Mouse (Mus musculus) midbrain, embryonic 12.5 days (tissue): ENCODE data around the gene Wdr47. TPM values are rescaled to one million over a fixed set of nuclear protein-coding genes. Genes with fewer than 3 reads are reported as not detected.
"Not testable (repeated sequence)": the region's sequence is repeated elsewhere in the genome, so short reads cannot be mapped to it uniquely, and the experiment has no call there.

Experiments used
- ATAC-seq: fragments of 200-750 bp; cut with Nextera tagmentation; 2 replicates; pipeline ENCODE4 v1.8.0; 2017; ENCODE audit warnings: low read depth, moderate TSS enrichment, moderate library complexity; ENCODE audit not compliant: low FRiP score
- H3K27ac ChIP-seq: fragments of 300-500 bp; sonication (generic); replicated peaks from 2 replicates; pipeline ENCODE4 v1.5.1; 2016; ENCODE audit warnings: mild to moderate bottlenecking
- H3K27me3 ChIP-seq: fragments of 300-500 bp; sonication (generic); 2 replicates; pipeline ENCODE4 v1.6.1; 2016; ENCODE audit warnings: mild to moderate bottlenecking
- H3K36me3 ChIP-seq: fragments of 300-500 bp; sonication (generic); 2 replicates; pipeline ENCODE4 v1.6.1; 2016
- H3K4me1 ChIP-seq: fragments of 300-500 bp; sonication (generic); 2 replicates; pipeline ENCODE4 v1.6.1; 2016
- H3K4me2 ChIP-seq: fragments of 300-500 bp; sonication (generic); replicated peaks from 2 replicates; pipeline ENCODE4 v1.6.1; 2016; ENCODE audit warnings: mild to moderate bottlenecking, moderate library complexity
- H3K4me3 ChIP-seq: fragments of 300-500 bp; sonication (generic); 2 replicates; pipeline ENCODE4 v1.5.1; 2016; ENCODE audit warnings: mild to moderate bottlenecking
- H3K9ac ChIP-seq: fragments of 300-500 bp; sonication (generic); replicated peaks from 2 replicates; pipeline ENCODE4 v1.6.1; 2016; ENCODE audit warnings: mild to moderate bottlenecking, moderate library complexity
- H3K9me3 ChIP-seq: fragments of 300-500 bp; sonication (generic); 2 replicates; pipeline ENCODE4 v1.6.1; 2016; ENCODE audit warnings: mild to moderate bottlenecking
- WGBS: fragments of 180-500 bp; shearing (Covaris S2); methylation state at CpG from one replicate; pipeline ENCODE4 v1.1.7; 2016; 5-methylcytosine and 5-hydroxymethylcytosine counted together
- polyA plus RNA-seq: library from polyadenylated mRNA; unstranded; fragments of >200 nt; fragmentation: Nextera tagmentation; extraction: Ambion mirVana; gene quantifications from 2 replicates; pipeline ENCODE4 v1.2.1, GENCODE M21; 2016

Gene Wdr47
- polyA plus RNA-seq, 1 experiment from 2014 or later, result 67.8 TPM

DNA sequence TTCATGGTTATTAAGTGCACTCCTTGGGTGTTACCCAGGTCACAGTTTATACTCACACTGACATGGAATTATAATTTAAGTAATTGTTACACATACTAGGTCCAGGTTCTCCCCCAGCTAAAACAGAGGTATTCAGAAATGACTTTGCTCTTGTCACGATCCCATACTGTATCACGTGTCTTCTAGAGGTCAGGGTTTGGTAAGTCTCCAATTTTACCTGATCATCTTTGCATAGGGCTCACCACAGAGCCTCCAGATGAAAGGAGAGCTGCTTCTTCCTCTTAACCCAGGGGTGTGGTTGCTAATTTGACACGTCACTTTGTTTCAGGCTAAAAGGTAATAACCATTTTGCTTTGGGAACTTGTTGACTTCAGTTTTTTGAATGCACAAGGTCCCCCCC, 53.8 kb downstream of the Wdr47 start:
- H3K27me3 ChIP-seq, result no peaks in the 10 kb centered on the region
- H3K9ac ChIP-seq, result no peak overlapping the region
- H3K4me1 ChIP-seq, result no peaks in the 10 kb centered on the region
- H3K4me3 ChIP-seq, result no peak overlapping the region
- WGBS, result 93% methylated on average over 3 of the region's 3 CpGs
- no peak for ATAC-seq
- H3K4me2 ChIP-seq, result no peak overlapping the region
- H3K27ac ChIP-seq, result no peak overlapping the region
- H3K9me3 ChIP-seq, result no peaks in the 10 kb centered on the region
- H3K36me3 ChIP-seq, result peaks cover 47% of the 10 kb centered on the region

DNA sequence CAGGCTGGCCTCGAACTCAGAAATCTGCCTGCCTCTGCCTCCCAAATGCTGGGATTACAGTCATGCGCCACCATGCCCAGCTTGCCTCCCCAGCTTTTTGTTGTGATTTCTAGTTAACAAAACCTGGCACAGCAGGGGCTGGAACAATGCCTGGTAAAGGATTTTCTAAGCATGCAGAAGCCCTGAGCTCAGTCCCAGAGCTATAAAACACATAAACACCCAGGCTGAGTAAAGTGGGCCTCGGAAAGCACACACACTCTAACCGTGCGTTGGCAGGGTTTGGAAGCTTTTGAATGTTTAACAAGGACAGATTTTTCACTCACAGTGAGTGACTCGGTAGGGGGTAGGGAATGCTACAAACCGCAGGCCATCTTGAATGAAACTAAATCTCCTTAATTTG, 55.0 kb downstream of the Wdr47 start:
- Histone ChIP-seq H3K9ac (no peak overlapping the region), H3K4me2 (no peak overlapping the region), H3K4me1 (no peaks in the 10 kb centered on the region), H3K27ac (no peak overlapping the region), H3K9me3 (no peaks in the 10 kb centered on the region), H3K36me3 (peaks cover 40% of the 10 kb centered on the region), H3K4me3 (no peak overlapping the region), H3K27me3 (no peaks in the 10 kb centered on the region)
- ATAC-seq, result no peak
- 48% methylated on average over 7 of the region's 7 CpGs for WGBS

DNA sequence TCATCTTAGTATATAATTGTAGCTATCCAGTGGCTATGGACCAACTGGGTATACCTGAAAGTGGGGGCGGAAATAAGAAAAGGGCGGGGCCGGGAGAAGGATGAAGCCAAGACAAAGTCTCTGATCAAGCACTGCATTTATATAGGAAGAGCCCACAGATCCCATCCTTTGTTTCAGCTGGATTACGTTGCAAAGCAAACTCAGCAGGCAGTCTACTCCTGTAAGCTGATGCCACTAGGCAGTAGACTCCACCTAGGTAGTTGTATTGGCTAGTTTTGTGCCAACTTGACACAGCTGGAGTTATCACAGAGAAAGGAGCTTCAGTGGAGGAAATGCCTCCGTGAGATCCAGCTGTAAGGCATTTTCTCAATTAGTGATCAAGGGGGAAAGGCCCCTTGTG, 56.6 kb downstream of the Wdr47 start:
- H3K4me3 ChIP-seq, H3K4me2 ChIP-seq, H3K27me3 ChIP-seq, H3K9ac ChIP-seq, H3K27ac ChIP-seq, H3K4me1 ChIP-seq, H3K9me3 ChIP-seq, ATAC-seq: not testable (repeated sequence)
- WGBS, result 40% methylated on average over 5 of the region's 5 CpGs
- peaks cover 35% of the 10 kb centered on the region for H3K36me3 ChIP-seq

DNA sequence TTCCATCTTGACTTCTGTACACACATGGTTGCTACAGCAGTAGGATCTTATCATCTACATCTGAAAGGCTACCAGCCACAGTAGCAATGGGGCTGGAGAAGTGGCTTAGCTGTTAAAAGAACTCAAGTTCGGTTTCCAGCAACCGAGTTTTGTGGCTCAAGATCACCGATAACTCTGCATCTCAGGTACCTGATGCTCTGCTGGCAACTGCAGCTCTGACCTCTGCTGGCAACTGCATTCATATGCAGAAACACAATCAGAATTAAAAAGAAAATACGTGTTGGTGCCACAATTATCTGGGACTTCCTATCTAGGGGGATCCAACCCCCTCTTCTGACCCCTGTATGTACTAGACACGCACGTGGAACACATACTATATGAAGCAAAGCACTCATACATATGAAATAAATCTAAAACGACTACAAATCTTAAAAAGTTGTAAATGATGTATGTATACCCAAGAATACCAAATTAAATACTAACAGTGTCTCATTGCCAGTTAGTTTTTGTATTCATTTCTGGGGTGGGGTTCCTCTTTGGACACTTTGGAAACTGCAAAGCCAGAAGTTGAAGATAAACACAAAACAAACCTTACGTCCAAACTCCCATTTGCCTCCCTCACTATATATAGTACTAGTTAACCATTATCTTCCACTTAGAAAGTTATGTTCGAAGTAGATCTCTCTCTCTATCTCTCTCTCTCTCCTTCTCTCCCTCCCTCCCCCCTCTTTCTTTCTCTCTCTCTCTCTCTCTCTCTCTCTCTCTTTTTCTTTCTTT, 62.0 kb downstream of the Wdr47 start:
- Histone ChIP-seq H3K4me1 (peaks cover 16% of the 10 kb centered on the region), H3K27me3 (no peaks in the 10 kb centered on the region), H3K27ac (no peak overlapping the region), H3K9ac (no peak overlapping the region), H3K9me3 (no peaks in the 10 kb centered on the region), H3K36me3 (0 out of 2 replicates have a peak, but pooled peaks cover 2% of the 10 kb centered on the region), H3K4me3 (no peak overlapping the region), H3K4me2 (peak overlapping the region; percentile 62)
- ATAC-seq, result no peak
- 31% methylated on average over 9 of the region's 9 CpGs for WGBS

DNA sequence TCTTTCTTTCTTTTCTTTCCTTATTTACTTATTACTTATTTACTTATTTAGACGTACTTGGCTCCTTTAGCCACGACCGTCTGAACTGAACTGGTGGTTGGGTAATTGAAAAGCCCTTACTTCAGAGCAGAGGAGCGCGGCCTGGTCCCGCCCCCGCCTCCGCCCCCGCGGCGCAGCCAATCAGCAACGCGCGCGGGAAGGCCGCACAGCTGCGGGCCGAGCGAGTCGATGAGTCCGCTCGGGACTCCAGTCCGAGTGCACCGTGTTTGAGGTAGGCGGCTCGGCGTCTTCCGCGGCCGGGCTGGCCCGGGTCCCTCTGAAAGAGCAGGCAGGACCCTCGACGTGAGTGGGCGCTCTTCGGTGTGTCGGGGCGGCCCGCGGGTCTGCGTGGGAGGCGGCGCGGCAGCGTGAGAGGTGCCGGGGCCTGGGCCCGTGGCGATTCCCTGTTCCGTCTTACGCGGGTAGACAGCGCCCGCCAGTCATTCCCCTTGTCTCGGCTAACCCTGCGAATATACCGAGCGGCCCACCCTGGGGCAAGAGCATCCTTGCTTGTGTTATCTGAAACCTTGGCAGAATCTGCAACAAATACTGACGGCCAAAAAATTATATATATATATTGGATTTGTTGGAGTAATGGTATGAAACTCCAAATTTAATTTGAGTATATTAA, 62.8 kb downstream of the Wdr47 start, which contains the start of gene Clcc1:
TSS of gene Clcc1 (plus strand) at position 204 of the 670 bp plus-strand sequence.
- H3K27me3 ChIP-seq, result no peaks in the 10 kb centered on the region
- no peaks in the 10 kb centered on the region for H3K9me3 ChIP-seq
- 0 out of 2 replicates have a peak, but pooled peaks cover 4% of the 10 kb centered on the region for H3K36me3 ChIP-seq
- ATAC-seq, result peak; percentile 98
- peak within 1 kb of the TSS; percentile 85 for H3K9ac ChIP-seq
- H3K27ac ChIP-seq, result peak within 1 kb of the TSS; percentile 88
- peak within 1 kb of the TSS; percentile 62 for H3K4me2 ChIP-seq
- under 1% methylated on average over 57 of the region's 57 CpGs for WGBS
- H3K4me1 ChIP-seq, result peaks cover 16% of the 10 kb centered on the region
- peak within 1 kb of the TSS; percentile 86 for H3K4me3 ChIP-seq

DNA sequence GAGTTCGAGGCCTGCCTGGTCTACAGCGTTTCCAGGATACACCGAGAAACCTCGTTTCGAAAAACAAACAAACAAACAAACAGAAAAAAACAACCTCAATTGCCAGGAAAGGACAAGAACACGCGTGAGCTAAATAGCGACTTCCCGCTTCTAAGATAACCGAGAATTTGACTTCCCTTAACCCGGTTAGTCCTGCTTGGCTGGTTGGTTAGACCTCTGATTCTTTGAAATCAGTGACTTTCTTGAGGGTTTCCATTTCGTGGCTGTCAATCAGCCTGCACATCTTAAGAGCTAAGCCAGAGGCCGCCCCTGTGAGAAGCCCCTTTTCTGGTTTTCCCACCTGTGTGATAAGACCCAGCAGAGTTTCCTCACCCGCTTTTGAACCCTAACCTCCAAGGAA, 63.5 kb downstream of the Wdr47 start:
- Histone ChIP-seq H3K9ac (peak overlapping the region; percentile 85), H3K27me3 (no peaks in the 10 kb centered on the region), H3K9me3 (no peaks in the 10 kb centered on the region), H3K27ac (no peak overlapping the region), H3K4me2 (peak overlapping the region; percentile 62), H3K4me1 (peaks cover 16% of the 10 kb centered on the region), H3K4me3 (peak overlapping the region; percentile 86), H3K36me3 (0 out of 2 replicates have a peak, but pooled peaks cover 9% of the 10 kb centered on the region)
- ATAC-seq, result no peak
- WGBS, result 28% methylated on average over 14 of the region's 14 CpGs

DNA sequence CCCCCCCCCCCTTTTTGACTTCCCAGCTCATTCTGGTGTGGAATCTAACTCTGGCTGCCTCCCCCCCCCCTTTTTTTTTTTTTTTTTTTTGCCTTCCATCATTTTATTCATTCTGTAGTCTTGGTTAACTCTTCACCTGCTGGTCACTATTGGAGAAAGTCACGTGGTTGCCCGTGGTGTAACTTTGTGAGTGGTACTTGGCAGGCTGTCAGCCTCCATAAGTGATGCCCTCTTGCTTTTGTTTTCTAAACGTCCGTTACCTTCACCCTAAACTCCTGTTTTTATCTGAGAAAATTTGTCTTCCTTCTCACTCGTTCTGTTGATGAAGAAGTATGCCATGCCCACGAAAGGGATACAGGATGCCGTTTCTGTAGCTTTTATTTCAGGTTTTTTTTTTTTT, 64.4 kb downstream of the Wdr47 start:
- ATAC-seq, result no peak
- no peak overlapping the region for H3K9ac ChIP-seq
- no peak overlapping the region for H3K4me3 ChIP-seq
- 86% methylated on average over 7 of the region's 7 CpGs for WGBS
- no peaks in the 10 kb centered on the region for H3K9me3 ChIP-seq
- H3K27ac ChIP-seq, result no peak overlapping the region
- H3K36me3 ChIP-seq, result 0 out of 2 replicates have a peak, but pooled peaks cover 9% of the 10 kb centered on the region
- H3K27me3 ChIP-seq, result no peaks in the 10 kb centered on the region
- H3K4me2 ChIP-seq, result no peak overlapping the region
- H3K4me1 ChIP-seq, result peaks cover 16% of the 10 kb centered on the region

DNA sequence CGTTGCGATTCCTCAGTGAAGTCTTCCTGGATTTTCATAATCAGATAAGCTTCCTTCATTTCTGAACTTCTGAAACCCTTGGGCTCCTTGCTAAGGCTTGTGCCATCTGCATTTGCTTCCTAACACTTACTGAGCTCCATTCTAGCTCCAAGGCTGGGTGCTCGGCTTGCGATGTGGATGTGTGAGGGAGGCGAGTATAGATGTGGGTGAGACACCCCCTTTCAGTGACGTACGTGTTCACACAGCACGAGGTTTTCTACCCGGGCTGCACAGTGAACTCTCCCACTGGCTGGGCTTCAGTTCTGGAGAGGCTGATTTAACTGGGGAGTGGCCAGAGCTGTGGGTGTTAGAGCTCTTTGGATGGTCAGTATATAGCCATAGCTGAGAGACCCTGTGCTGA, 67.5 kb downstream of the Wdr47 start:
- 96% methylated on average over 9 of the region's 9 CpGs for WGBS
- peaks cover 28% of the 10 kb centered on the region for H3K36me3 ChIP-seq
- H3K27me3 ChIP-seq, result no peaks in the 10 kb centered on the region
- H3K27ac ChIP-seq, result no peak overlapping the region
- H3K9ac ChIP-seq, result no peak overlapping the region
- H3K4me2 ChIP-seq, result no peak overlapping the region
- H3K4me1 ChIP-seq, result peaks cover 11% of the 10 kb centered on the region
- no peaks in the 10 kb centered on the region for H3K9me3 ChIP-seq
- ATAC-seq, result no peak
- H3K4me3 ChIP-seq, result no peak overlapping the region

DNA sequence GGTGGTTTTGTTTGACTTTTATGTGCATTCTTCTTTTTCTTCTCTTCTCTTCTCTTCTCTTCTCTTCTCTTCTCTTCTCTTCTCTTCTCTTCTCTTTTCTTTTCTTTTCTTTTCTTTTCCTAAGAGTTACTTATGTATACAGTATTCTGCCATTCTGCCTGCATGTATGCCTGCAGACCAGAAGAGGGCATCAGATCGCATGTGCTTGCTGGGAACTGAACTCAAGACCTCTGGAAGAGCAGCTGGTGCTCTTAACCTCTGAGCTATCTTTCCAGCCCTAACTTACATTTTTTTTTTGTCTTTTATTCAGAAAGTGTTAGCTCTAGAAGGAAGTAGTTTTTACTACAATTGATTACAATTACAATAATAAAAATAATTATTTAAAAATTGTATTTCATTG, 69.9 kb downstream of the Wdr47 start:
- H3K36me3 ChIP-seq, result peaks cover 49% of the 10 kb centered on the region
- H3K9ac ChIP-seq, result no peak overlapping the region
- no peak overlapping the region for H3K4me3 ChIP-seq
- H3K27me3 ChIP-seq, result no peaks in the 10 kb centered on the region
- 82% methylated on average over 1 of the region's 1 CpGs for WGBS
- H3K4me1 ChIP-seq, result no peaks in the 10 kb centered on the region
- H3K9me3 ChIP-seq, result no peaks in the 10 kb centered on the region
- ATAC-seq, result no peak
- no peak overlapping the region for H3K4me2 ChIP-seq
- no peak overlapping the region for H3K27ac ChIP-seq

DNA sequence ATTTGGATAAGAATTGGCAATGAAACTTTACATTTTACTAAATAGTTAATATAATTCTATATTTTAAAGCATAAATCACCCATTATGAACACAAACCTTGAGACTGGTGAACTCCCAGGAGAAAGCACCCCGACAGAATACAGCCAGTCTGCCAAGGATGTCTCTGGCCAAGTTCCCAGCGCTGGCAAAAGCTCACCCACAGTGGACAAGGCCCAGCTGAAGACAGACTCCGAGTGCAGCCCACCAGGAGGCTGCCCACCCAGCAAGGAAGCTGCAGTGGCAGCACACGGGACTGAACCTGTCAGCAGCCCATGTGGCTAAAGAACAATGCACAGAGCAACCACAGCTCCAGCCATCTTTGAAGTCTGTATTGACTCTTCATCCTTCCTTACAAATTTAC, 85.5 kb downstream of the Wdr47 start:
- ATAC-seq, result no peak
- Histone ChIP-seq H3K27ac (no peak overlapping the region), H3K36me3 (peaks cover 89% of the 10 kb centered on the region)

DNA sequence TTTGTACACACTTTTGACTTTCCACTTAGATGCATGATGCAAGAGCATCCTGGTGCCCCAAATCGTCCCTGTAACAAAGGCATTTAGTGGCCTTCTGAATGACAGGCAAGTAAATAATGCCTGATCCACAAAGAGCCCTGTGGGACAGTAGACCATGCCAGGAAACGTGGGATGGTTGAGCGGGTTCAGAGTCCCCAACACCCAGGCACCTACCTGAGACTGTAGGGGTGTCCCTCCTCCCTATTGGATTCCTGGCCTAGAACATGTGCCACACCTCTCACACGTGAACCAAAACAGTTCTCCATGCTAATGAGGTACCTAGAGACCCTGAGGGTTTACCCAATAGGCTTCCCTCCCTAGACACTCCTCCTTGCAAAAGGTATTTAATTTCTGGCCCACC, 89.9 kb downstream of the Wdr47 start:
- H3K36me3 ChIP-seq, result peaks cover 90% of the 10 kb centered on the region
- no peak for ATAC-seq
- H3K27me3 ChIP-seq, result no peaks in the 10 kb centered on the region
- H3K27ac ChIP-seq, result no peak overlapping the region
- no peak overlapping the region for H3K4me2 ChIP-seq
- H3K9me3 ChIP-seq, result no peaks in the 10 kb centered on the region
- H3K4me1 ChIP-seq, result no peaks in the 10 kb centered on the region
- WGBS, result 91% methylated on average over 4 of the region's 4 CpGs
- H3K4me3 ChIP-seq, result no peak overlapping the region
- no peak overlapping the region for H3K9ac ChIP-seq

More for the DNA sequence above, 85.5 kb downstream of the Wdr47 start:
- no peak overlapping the region for H3K9ac ChIP-seq
- 81% methylated on average over 4 of the region's 4 CpGs for WGBS
- no peak overlapping the region for H3K4me2 ChIP-seq
- no peaks in the 10 kb centered on the region for H3K4me1 ChIP-seq
- no peaks in the 10 kb centered on the region for H3K27me3 ChIP-seq
- H3K9me3 ChIP-seq, result no peaks in the 10 kb centered on the region
- no peak overlapping the region for H3K4me3 ChIP-seq

DNA sequence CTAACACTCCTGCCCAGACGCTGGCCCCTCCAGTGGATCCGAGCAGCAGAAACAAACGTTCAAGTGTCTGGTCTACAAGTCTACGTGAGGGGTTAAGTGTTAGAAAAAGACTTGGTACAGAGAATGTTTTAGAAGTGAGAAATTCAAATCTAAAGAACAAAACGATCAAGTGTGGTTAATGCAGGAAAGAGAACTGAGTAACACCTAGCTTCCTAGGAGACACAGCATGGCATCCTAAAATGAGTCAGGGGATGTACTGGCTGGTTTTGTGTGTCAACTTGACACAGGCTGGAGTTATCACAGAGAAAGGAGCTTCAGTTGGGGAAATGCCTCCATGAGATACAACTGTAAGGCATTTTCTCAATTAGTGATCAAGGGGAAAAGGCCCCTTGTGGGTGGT, 92.5 kb downstream of the Wdr47 start:
- not testable (repeated sequence) for H3K4me1 ChIP-seq, H3K27ac ChIP-seq, H3K4me3 ChIP-seq, H3K9ac ChIP-seq, H3K27me3 ChIP-seq, ATAC-seq, H3K9me3 ChIP-seq, H3K4me2 ChIP-seq
- 96% methylated on average over 5 of the region's 5 CpGs for WGBS
- peaks cover 81% of the 10 kb centered on the region for H3K36me3 ChIP-seq
